In the genomic region with DNA sequence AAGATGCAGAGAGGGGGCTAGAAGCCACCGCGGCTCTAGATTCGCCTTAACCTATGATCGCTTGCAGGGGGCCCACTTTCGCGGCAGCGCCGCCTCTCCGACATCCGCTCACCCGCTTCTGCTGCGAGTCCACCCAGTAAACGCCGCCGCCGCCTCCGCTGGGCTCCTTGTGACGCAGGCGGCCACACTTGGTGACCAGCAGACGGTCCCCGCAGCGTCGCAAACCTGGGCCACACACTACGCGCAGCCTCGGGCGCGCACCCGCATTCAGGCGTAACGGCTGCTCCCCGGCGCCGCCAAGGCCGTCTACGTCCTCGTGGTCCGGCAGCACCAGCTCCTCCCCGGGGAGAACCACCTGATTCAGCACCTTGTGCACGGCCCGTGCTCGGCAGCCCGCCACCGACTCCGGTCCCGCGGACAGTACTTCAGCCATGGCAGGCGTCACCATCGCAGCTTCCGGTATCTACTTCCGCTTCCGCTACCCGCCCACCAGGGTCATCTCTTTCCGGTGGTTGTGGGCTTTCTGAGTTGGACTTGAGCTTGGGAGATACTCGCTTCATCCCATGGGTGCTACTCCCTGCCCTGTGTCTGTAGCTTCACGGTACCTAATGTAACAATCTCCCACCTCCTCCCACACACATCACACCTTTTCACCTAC, we compare ENCODE assay signal across 8 mouse cellular contexts. TPM values are rescaled to one million over a fixed set of nuclear protein-coding genes. Genes with fewer than 3 reads are reported as not detected.
DNase-seq lines count a peak whose midpoint lies in the region; ATAC-seq and TF ChIP-seq lines count a peak whose summit lies in the region.

No protein-coding gene starts in this region.

- WGBS in embryonic facial prominence, embryonic 15.5 days, result under 1% methylated on average over 56 of the region's 56 CpGs
- WGBS in limb, embryonic 14.5 days, result under 1% methylated on average over 51 of the region's 56 CpGs
- under 1% methylated on average over 56 of the region's 56 CpGs for WGBS in midbrain, embryonic 16.5 days
- WGBS in spleen, adult 2 months, result under 1% methylated on average over 56 of the region's 56 CpGs

- TF ChIP-seq POLR2A in bone marrow macrophage, adult 2 months (IDR thresholded peaks at IDR 0.05; ENCODE audit: borderline replicate concordance, low read depth, low read length), result no peak
- TF ChIP-seq POLR2A in limb, embryonic 14.5 days (IDR thresholded peaks at IDR 0.05; ENCODE audit: borderline replicate concordance, extremely low read depth, insufficient read depth, insufficient read length), result peak; percentile 35; the same call in 1 of the 2 replicates
- peak; percentile 72 for TF ChIP-seq POLR2A in spleen, adult 2 months (IDR thresholded peaks at IDR 0.05; ENCODE audit: low read depth, low read length)

- peak overlapping the region; percentile 52 for H3K4me2 ChIP-seq in embryonic facial prominence, embryonic 15.5 days (replicated peaks)
- peak overlapping the region; percentile 67 for H3K4me2 ChIP-seq in limb, embryonic 14.5 days (replicated peaks; ENCODE audit: low read depth, low read length, severe bottlenecking)
- H3K4me2 ChIP-seq in midbrain, embryonic 16.5 days (ENCODE audit: low read length), result peak overlapping the region; percentile 69

- H3K4me3 ChIP-seq in bone marrow macrophage, adult 2 months (ENCODE audit: insufficient read depth, low read length), result peak overlapping the region; percentile 98
- peak overlapping the region; percentile 86 for H3K4me3 ChIP-seq in embryonic facial prominence, embryonic 15.5 days (replicated peaks)
- peak overlapping the region; percentile 99 for H3K4me3 ChIP-seq in limb, embryonic 14.5 days (replicated peaks; ENCODE audit: low read length)
- peak overlapping the region; percentile 94 for H3K4me3 ChIP-seq in midbrain, embryonic 16.5 days (ENCODE audit: low read depth, low read length)
- H3K4me3 ChIP-seq in spleen, adult 2 months (ENCODE audit: extremely low read depth, insufficient read depth, insufficient read length), result peak overlapping the region; percentile 79

- TF ChIP-seq CTCF in bone marrow macrophage, adult 2 months (IDR thresholded peaks at IDR 0.05; ENCODE audit: low read depth, low read length), result no peak
- TF ChIP-seq CTCF in spleen, adult 2 months (IDR thresholded peaks at IDR 0.05; ENCODE audit: extremely low read depth, insufficient read depth, insufficient read length, insufficient replicate concordance), result no peak

- ATAC-seq in embryonic facial prominence, embryonic 15.5 days (ENCODE audit: insufficient number of reproducible peaks, low FRiP score, low TSS enrichment, low read depth), result peak; percentile 63
- ATAC-seq in limb, embryonic 14.5 days (ENCODE audit: low FRiP score, low read depth), result peak; percentile 90
- ATAC-seq in midbrain, embryonic 16.5 days, result peak; percentile 93

- peak overlapping the region; percentile 71 for H3K27ac ChIP-seq in bone marrow macrophage, adult 2 months (ENCODE audit: insufficient read depth, low read depth, low read length)
- peak overlapping the region; percentile 80 for H3K27ac ChIP-seq in embryonic facial prominence, embryonic 15.5 days (replicated peaks)
- H3K27ac ChIP-seq in limb, embryonic 14.5 days (replicated peaks; ENCODE audit: low read depth, low read length), result peak overlapping the region; percentile 72
- peak overlapping the region; percentile 84 for H3K27ac ChIP-seq in midbrain, embryonic 16.5 days (ENCODE audit: low read length)
- peak overlapping the region; percentile 80 for H3K27ac ChIP-seq in spleen, adult 2 months (ENCODE audit: insufficient read depth, low read length)

- H3K9ac ChIP-seq in embryonic facial prominence, embryonic 15.5 days, result peak overlapping the region; percentile 80
- H3K9ac ChIP-seq in limb, embryonic 14.5 days (ENCODE audit: low read depth, low read length, severe bottlenecking), result peak overlapping the region; percentile 89
- H3K9ac ChIP-seq in midbrain, embryonic 16.5 days (ENCODE audit: low read depth, low read length), result peak overlapping the region; percentile 87

- H3K36me3 ChIP-seq in embryonic facial prominence, embryonic 15.5 days, result peaks cover 26% of the 10 kb centered on the region; the same call in 1 of the 2 replicates
- peaks cover 30% of the 10 kb centered on the region for H3K36me3 ChIP-seq in limb, embryonic 14.5 days (ENCODE audit: control insufficient read depth, insufficient read depth, low read length)
- H3K36me3 ChIP-seq in midbrain, embryonic 16.5 days (ENCODE audit: control insufficient read depth, insufficient read depth, low read length), result peaks cover 3% of the 10 kb centered on the region; the same call in 1 of the 2 replicates
- H3K36me3 ChIP-seq in spleen, adult 2 months (ENCODE audit: control insufficient read depth, insufficient read depth, low read length), result peaks cover 8% of the 10 kb centered on the region

- no peaks in the 10 kb centered on the region for H3K9me3 ChIP-seq in embryonic facial prominence, embryonic 15.5 days (replicated peaks)
- no peaks in the 10 kb centered on the region for H3K9me3 ChIP-seq in limb, embryonic 14.5 days (ENCODE audit: control insufficient read depth, low read length)
- H3K9me3 ChIP-seq in midbrain, embryonic 16.5 days (replicated peaks; ENCODE audit: control insufficient read depth, low read length, poor library complexity, severe bottlenecking), result no peaks in the 10 kb centered on the region

- H3K27me3 ChIP-seq in embryonic facial prominence, embryonic 15.5 days, result peaks cover 14% of the 10 kb centered on the region
- H3K27me3 ChIP-seq in limb, embryonic 14.5 days (ENCODE audit: control insufficient read depth, insufficient read depth, low read length), result no peaks in the 10 kb centered on the region; the same call in 1 of the 2 replicates
- peaks cover 27% of the 10 kb centered on the region for H3K27me3 ChIP-seq in midbrain, embryonic 16.5 days (ENCODE audit: control insufficient read depth, insufficient read depth, low read depth, low read length)
- no peaks in the 10 kb centered on the region for H3K27me3 ChIP-seq in spleen, adult 2 months (ENCODE audit: control insufficient read depth, insufficient read depth, low read length)

- DNase-seq in A20 (ENCODE audit: low read depth, low spot score), result peak; percentile 92
- DNase-seq in heart, adult 9 months (ENCODE audit: low spot score in 2 of 2), result peak; percentile 86 to 87
- peak; percentile 91 for DNase-seq in kidney, adult 9 months
- DNase-seq in limb, embryonic 14.5 days (ENCODE audit: low spot score), result peak; percentile 82
- DNase-seq in spleen, adult 2 months (ENCODE audit: low read depth in 1 of 2, low spot score in 2 of 2), result peak; percentile 58 to 75

- H3K4me1 ChIP-seq in bone marrow macrophage, adult 2 months (ENCODE audit: control insufficient read depth, insufficient read depth, low read length), result peaks cover 10% of the 10 kb centered on the region
- H3K4me1 ChIP-seq in embryonic facial prominence, embryonic 15.5 days, result peaks cover 12% of the 10 kb centered on the region
- H3K4me1 ChIP-seq in limb, embryonic 14.5 days (ENCODE audit: control insufficient read depth, insufficient read depth, low read length), result peaks cover 10% of the 10 kb centered on the region
- H3K4me1 ChIP-seq in midbrain, embryonic 16.5 days (ENCODE audit: control insufficient read depth, insufficient read depth, low read length), result peaks cover 9% of the 10 kb centered on the region
- 0 out of 2 replicates have a peak, but pooled peaks cover 5% of the 10 kb centered on the region for H3K4me1 ChIP-seq in spleen, adult 2 months (ENCODE audit: control insufficient read depth, insufficient read depth, insufficient read length)

RNA-seq across cellular contexts. Expression of a gene that starts 21.6 kb away (rescaled TPM):
- 10.8 and 10.9 TPM in 2 replicates for polyA plus RNA-seq in bone marrow macrophage, adult 2 months (2012; ENCODE audit: insufficient read depth, insufficient read length, missing spikeins)
- polyA plus RNA-seq in embryonic facial prominence, embryonic 15.5 days (2015; fragmentation: Nextera tagmentation; extraction: Ambion mirVana), result 13.7 and 15.3 TPM in 2 replicates
- 17.6 and 20.5 TPM in 2 replicates for polyA plus RNA-seq in limb, embryonic 14.5 days (2012; rRNA removed)
- polyA plus RNA-seq in limb, embryonic 14.5 days (2014; fragmentation: Nextera tagmentation; extraction: Ambion mirVana), result 18.4 and 19.0 TPM in 2 replicates
- 7.4 and 7.7 TPM in 2 replicates for polyA plus RNA-seq in midbrain, embryonic 16.5 days (2015; fragmentation: Nextera tagmentation; extraction: Ambion mirVana)
- polyA plus RNA-seq in spleen, adult 2 months (2012; rRNA removed), result 9.6 and 15.8 TPM in 2 replicates

RNA-seq across cellular contexts. Expression of a gene that starts 22.2 kb away (rescaled TPM):
- polyA plus RNA-seq in bone marrow macrophage, adult 2 months (2012; ENCODE audit: insufficient read depth, insufficient read length, missing spikeins), result 33.4 and 34.9 TPM in 2 replicates
- 67.1 and 68.9 TPM in 2 replicates for polyA plus RNA-seq in embryonic facial prominence, embryonic 15.5 days (2015; fragmentation: Nextera tagmentation; extraction: Ambion mirVana)
- 47.7 and 50.4 TPM in 2 replicates for polyA plus RNA-seq in limb, embryonic 14.5 days (2012; rRNA removed)
- 66.1 and 66.6 TPM in 2 replicates for polyA plus RNA-seq in limb, embryonic 14.5 days (2014; fragmentation: Nextera tagmentation; extraction: Ambion mirVana)
- polyA plus RNA-seq in midbrain, embryonic 16.5 days (2015; fragmentation: Nextera tagmentation; extraction: Ambion mirVana), result 31.7 and 32.6 TPM in 2 replicates
- polyA plus RNA-seq in spleen, adult 2 months (2012; rRNA removed), result 23.0 and 33.9 TPM in 2 replicates

RNA-seq across cellular contexts. Expression of a gene that starts 23.4 kb away (rescaled TPM):
- polyA plus RNA-seq in bone marrow macrophage, adult 2 months (2012; ENCODE audit: insufficient read depth, insufficient read length, missing spikeins), result 12.1 and 13.4 TPM in 2 replicates
- 17.0 and 18.0 TPM in 2 replicates for polyA plus RNA-seq in embryonic facial prominence, embryonic 15.5 days (2015; fragmentation: Nextera tagmentation; extraction: Ambion mirVana)
- polyA plus RNA-seq in limb, embryonic 14.5 days (2012; rRNA removed), result 7.1 and 10.1 TPM in 2 replicates
- polyA plus RNA-seq in limb, embryonic 14.5 days (2014; fragmentation: Nextera tagmentation; extraction: Ambion mirVana), result 16.2 and 18.5 TPM in 2 replicates
- polyA plus RNA-seq in midbrain, embryonic 16.5 days (2015; fragmentation: Nextera tagmentation; extraction: Ambion mirVana), result 25.5 and 28.6 TPM in 2 replicates
- polyA plus RNA-seq in spleen, adult 2 months (2012; rRNA removed), result 1.1 and 1.4 TPM in 2 replicates

Comparison
In these comparisons a context has a peak if more than half of its experiments do, and no peak if none do; other contexts are left out.
1. Peak in every context shown above with its lines: DNase-seq, ATAC-seq, H3K4me3 ChIP-seq and H3K27ac ChIP-seq.